Mouse (Mus musculus) lung, postnatal 10 days (tissue): ENCODE results near the gene Gm20816.
"Not testable (repeated sequence)": the region's sequence is repeated elsewhere in the genome, so short reads cannot be mapped to it uniquely, and the experiment has no call there.

Experiments used
- DNase-seq: peaks from one replicate; pipeline ENCODE4 v3.0.0; 2021

Gene Gm20816

GRCm38 (mm10) chrY:68537655-68538054 is at the start of gene Gm20816:
Gene Gm20816 (plus strand): TSS chrY:68537955.
- DNase-seq = not testable (repeated sequence)
